In genomic region chr2:60901511-60901951, GRCm38 (mm10) we compare ENCODE assay signal across 8 mouse cellular contexts.
DNase-seq lines count a peak whose midpoint lies in the region; ATAC-seq and TF ChIP-seq lines count a peak whose summit lies in the region.

No protein-coding gene starts in this region.

- no peak overlapping the region for H3K9ac ChIP-seq in heart, adult 2 months (ENCODE audit: low read depth, low read length)
- H3K9ac ChIP-seq in kidney, embryonic 16.5 days (replicated peaks; ENCODE audit: low read length): no peak overlapping the region

- TF ChIP-seq CTCF in spleen, adult 2 months (IDR thresholded peaks at IDR 0.05; ENCODE audit: extremely low read depth, insufficient read depth, insufficient read length, insufficient replicate concordance): no peak
- TF ChIP-seq CTCF in heart, adult 2 months (IDR thresholded peaks at IDR 0.05): no peak

- peak overlapping the region; percentile 56; the same call in 1 of the 2 replicates for H3K27ac ChIP-seq in spleen, adult 2 months (ENCODE audit: insufficient read depth, low read length)
- H3K27ac ChIP-seq in heart, adult 2 months: peak overlapping the region; percentile 72
- H3K27ac ChIP-seq in kidney, embryonic 16.5 days (ENCODE audit: low read length): peak overlapping the region; percentile 73

- H3K9me3 ChIP-seq in kidney, embryonic 16.5 days (ENCODE audit: low read length): no peaks in the 10 kb centered on the region

- H3K27me3 ChIP-seq in spleen, adult 2 months (ENCODE audit: control insufficient read depth, insufficient read depth, low read length): no peaks in the 10 kb centered on the region
- H3K27me3 ChIP-seq in heart, adult 2 months (ENCODE audit: control insufficient read depth, insufficient read depth, low read length): no peaks in the 10 kb centered on the region
- no peaks in the 10 kb centered on the region for H3K27me3 ChIP-seq in kidney, embryonic 16.5 days (ENCODE audit: insufficient read depth, low read length)

- no peak overlapping the region for H3K4me3 ChIP-seq in spleen, adult 2 months (ENCODE audit: extremely low read depth, insufficient read depth, insufficient read length)
- H3K4me3 ChIP-seq in heart, adult 2 months: peak overlapping the region; percentile 15
- no peak overlapping the region for H3K4me3 ChIP-seq in kidney, embryonic 16.5 days (ENCODE audit: low read length)

- TF ChIP-seq EP300 in heart, adult 2 months (IDR thresholded peaks at IDR 0.05; ENCODE audit: insufficient read depth, low read depth, low read length): no peak

- peaks cover 5% of the 10 kb centered on the region; the same call in 1 of the 2 replicates for H3K4me1 ChIP-seq in spleen, adult 2 months (ENCODE audit: control insufficient read depth, insufficient read depth, insufficient read length)
- peaks cover 21% of the 10 kb centered on the region for H3K4me1 ChIP-seq in heart, adult 2 months (ENCODE audit: control insufficient read depth, insufficient read depth, low read length)
- H3K4me1 ChIP-seq in kidney, embryonic 16.5 days (ENCODE audit: insufficient read depth, low read length): peaks cover 34% of the 10 kb centered on the region

- peak; percentile 46 for ATAC-seq in kidney, embryonic 16.5 days (ENCODE audit: low FRiP score, low TSS enrichment)

- no peaks in the 10 kb centered on the region for H3K79me2 ChIP-seq in heart, adult 2 months (replicated peaks; ENCODE audit: control insufficient read depth, insufficient read depth, low read length)

- peak overlapping the region; percentile 18; the same call in 1 of the 2 replicates for H3K4me2 ChIP-seq in kidney, embryonic 16.5 days (replicated peaks; ENCODE audit: low read depth, low read length)

- no peaks in the 10 kb centered on the region for H3K36me3 ChIP-seq in spleen, adult 2 months (ENCODE audit: control insufficient read depth, insufficient read depth, low read length)
- H3K36me3 ChIP-seq in heart, adult 2 months (ENCODE audit: control insufficient read depth, insufficient read depth, low read length): peaks cover 28% of the 10 kb centered on the region
- no peaks in the 10 kb centered on the region for H3K36me3 ChIP-seq in kidney, embryonic 16.5 days (ENCODE audit: insufficient read depth, low read length)

- TF ChIP-seq POLR2A in spleen, adult 2 months (IDR thresholded peaks at IDR 0.05; ENCODE audit: low read depth, low read length): no peak
- no peak for TF ChIP-seq POLR2A in heart, adult 2 months (IDR thresholded peaks at IDR 0.05; ENCODE audit: insufficient read depth, low read depth, low read length)

- no peak for DNase-seq in spleen, adult 2 months (ENCODE audit: low read depth in 1 of 2, low spot score in 2 of 2)
- no peak for DNase-seq in spleen, postnatal 4 days (ENCODE audit: low spot score in 2 of 2)
- DNase-seq in heart, adult 2 months: peak; percentile 75 to 83
- peak; percentile 66 to 74 for DNase-seq in lung, postnatal 4 days
- no peak for DNase-seq in cerebellum, postnatal 10 days
- no peak for DNase-seq in cerebellum, adult 18-20 months
- DNase-seq in right cerebral cortex, postnatal 10 days (ENCODE audit: low spot score in 2 of 2): no peak

- 58% methylated on average over 15 of the region's 15 CpGs for WGBS in spleen, adult 2 months
- WGBS in heart, adult 2 months: 17% methylated on average over 15 of the region's 15 CpGs
- WGBS in kidney, embryonic 16.5 days: 55% methylated on average over 15 of the region's 15 CpGs

- intact Hi-C loops in heart, adult 2 months (cut with DNase I): loop anchor here (1.0 to 10.0 kb wide), 5 partner anchors 20 to 396 kb away; no protein-coding TSS in a partner anchor

Comparison
In these comparisons a context has a peak if more than half of its experiments do, and no peak if none do; other contexts are left out.
1. DNase-seq: peak in heart, adult 2 months (2 of 2) and lung, postnatal 4 days (2 of 2); none in spleen, adult 2 months (0 of 2), spleen, postnatal 4 days (0 of 2), cerebellum, postnatal 10 days (0 of 2), cerebellum, adult 18-20 months (0 of 2) and right cerebral cortex, postnatal 10 days (0 of 2).
2. Peak in every context shown above with its lines, with median percentiles within 50 percentile points of each other: H3K27ac ChIP-seq.